Mouse (Mus musculus) olfactory bulb, adult 2 months (tissue): ENCODE data around the gene Pbxip1.

Experiments used
- CTCF ChIP-seq: fragments of 200-500 bp; IDR thresholded peaks from 2 replicates; pipeline ENCODE4 v1.5.1; 2012; ENCODE audit warnings: low read depth, mild to moderate bottlenecking, low read length, moderate library complexity; ENCODE audit not compliant: insufficient read depth
- POLR2A ChIP-seq: fragments of 200-500 bp; IDR thresholded peaks from 2 replicates; pipeline ENCODE4 v1.6.1; 2012; ENCODE audit warnings: mild to moderate bottlenecking, low read depth, low read length, moderate library complexity; ENCODE audit not compliant: insufficient read depth

DNA sequence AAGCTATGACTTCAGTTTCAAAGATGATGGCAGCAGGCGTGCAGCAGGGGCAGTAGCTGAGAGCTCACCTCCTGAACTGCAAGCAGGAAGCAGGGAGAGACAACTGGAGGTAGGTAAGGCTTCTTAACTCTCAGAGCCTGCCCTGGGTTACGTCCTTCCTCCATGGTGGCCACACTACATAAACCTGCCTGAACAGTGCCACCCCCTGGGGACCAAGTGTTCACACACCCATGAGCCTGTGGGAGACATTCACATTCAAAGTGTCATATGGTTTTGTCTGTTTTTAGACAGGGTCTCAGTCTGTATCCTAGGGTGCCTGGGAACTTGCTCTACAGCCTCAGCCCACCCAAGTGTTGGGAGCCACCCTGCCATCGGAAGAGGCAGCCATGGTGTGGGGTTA is 54.3 kb downstream of the Pbxip1 start:
- TF ChIP-seq CTCF (no peak), POLR2A (no peak)
